Mouse (Mus musculus) hindbrain, embryonic 14.5 days (tissue): ENCODE results near the gene Ccnd3. TPM values are rescaled to one million over a fixed set of nuclear protein-coding genes. Genes with fewer than 3 reads are reported as not detected.

Source experiments
- ATAC-seq: fragments of 200-750 bp; cut with Nextera tagmentation; 2 replicates; pipeline ENCODE4 v1.8.0; 2017; ENCODE audit warnings: moderate number of reproducible peaks, mild to moderate bottlenecking, moderate TSS enrichment, moderate library complexity; ENCODE audit not compliant: low FRiP score
- DNase-seq: peaks from one replicate; pipeline ENCODE4 v3.0.0-alpha.2; 2015; ENCODE audit warnings: low spot score
- H3K27ac ChIP-seq: fragments of 300-500 bp; sonication (generic); 2 replicates; pipeline ENCODE4 v1.5.1; 2014; ENCODE audit warnings: mild to moderate bottlenecking, moderate library complexity
- H3K27me3 ChIP-seq: fragments of 300-500 bp; sonication (generic); 2 replicates; pipeline ENCODE4 v1.6.1; 2014; ENCODE audit warnings: mild to moderate bottlenecking, low read length, mixed read lengths; ENCODE audit not compliant: control insufficient read depth, insufficient read depth
- H3K36me3 ChIP-seq: fragments of 300-500 bp; sonication (generic); replicated peaks from 2 replicates; pipeline ENCODE4 v1.6.1; 2014; ENCODE audit not compliant: control insufficient read depth, insufficient read depth
- H3K4me1 ChIP-seq: fragments of 300-500 bp; sonication (generic); replicated peaks from 2 replicates; pipeline ENCODE4 v1.6.1; 2014; ENCODE audit warnings: antibody characterized with exemption, low read length, mixed read lengths; ENCODE audit not compliant: control insufficient read depth, insufficient read depth
- H3K4me2 ChIP-seq: fragments of 300-500 bp; sonication (generic); replicated peaks from 2 replicates; pipeline ENCODE4 v1.6.1; 2014; ENCODE audit warnings: mild to moderate bottlenecking, moderate library complexity
- H3K4me3 ChIP-seq: fragments of 300-500 bp; sonication (generic); replicated peaks from 2 replicates; pipeline ENCODE4 v1.5.1; 2014; ENCODE audit warnings: mild to moderate bottlenecking, low read length
- H3K9ac ChIP-seq: fragments of 300-500 bp; sonication (generic); 2 replicates; pipeline ENCODE4 v1.6.1; 2014
- H3K9me3 ChIP-seq: fragments of 300-500 bp; sonication (generic); 2 replicates; pipeline ENCODE4 v1.6.1; 2016; ENCODE audit warnings: low read length; ENCODE audit not compliant: control insufficient read depth
- WGBS: fragments of 180-500 bp; shearing (Covaris S2); extraction: QIAGEN DNeasy Blood & Tissue Kit; methylation state at CpG from one replicate; pipeline ENCODE4 v1.1.7; 2014; 5-methylcytosine and 5-hydroxymethylcytosine counted together
- polyA plus RNA-seq: library from polyadenylated mRNA; unstranded; fragments of >200 nt; fragmentation: Nextera tagmentation; extraction: Ambion mirVana; gene quantifications from 2 replicates; pipeline ENCODE4 v1.2.1, GENCODE M21; 2014

Ccnd3 gene
- polyA plus RNA-seq, 1 experiment from 2014 or later = 80.3 TPM

- Histone ChIP-seq H3K4me1 (peaks cover 13% of the 10 kb centered on the region), H3K36me3 (no peaks in the 10 kb centered on the region), H3K4me3 (no peak overlapping the region), H3K27me3 (no peaks in the 10 kb centered on the region), H3K9me3 (no peaks in the 10 kb centered on the region), H3K9ac (no peak overlapping the region), H3K27ac (0 out of 2 replicates have a peak overlapping the region, but pooled peaks have one; percentile 27), H3K4me2 (no peak overlapping the region)
- ATAC-seq (no peak), DNase-seq (no peak)
- 41% methylated on average over 8 of the region's 8 CpGs for WGBS
These were observed 13.4 kb downstream of the Ccnd3 start for GRCm38 (mm10) chr17:47518205-47518604.

GRCm38 (mm10) chr17:47521551-47522258, 16.9 kb downstream of the Ccnd3 start:
- Histone ChIP-seq H3K9me3 (no peaks in the 10 kb centered on the region), H3K9ac (peak overlapping the region; percentile 41; the same call in 1 of the 2 replicates), H3K27ac (peak overlapping the region; percentile 54), H3K4me1 (peaks cover 13% of the 10 kb centered on the region), H3K4me2 (peak overlapping the region; percentile 40), H3K27me3 (no peaks in the 10 kb centered on the region), H3K4me3 (no peak overlapping the region), H3K36me3 (no peaks in the 10 kb centered on the region)
- WGBS = 2% methylated on average over 17 of the region's 17 CpGs
- DNase-seq = peak; percentile 51
- ATAC-seq = peak; percentile 89

GRCm38 (mm10) chr17:47522536-47522935, 17.7 kb downstream of the Ccnd3 start:
- DNase-seq = no peak
- H3K36me3 ChIP-seq = no peaks in the 10 kb centered on the region
- H3K27ac ChIP-seq = peak overlapping the region; percentile 54
- H3K27me3 ChIP-seq = no peaks in the 10 kb centered on the region
- H3K4me2 ChIP-seq = no peak overlapping the region
- no peak overlapping the region for H3K4me3 ChIP-seq
- WGBS = 67% methylated on average over 4 of the region's 4 CpGs
- peaks cover 16% of the 10 kb centered on the region for H3K4me1 ChIP-seq
- no peak overlapping the region for H3K9ac ChIP-seq
- ATAC-seq = no peak
- no peaks in the 10 kb centered on the region for H3K9me3 ChIP-seq

GRCm38 (mm10) chr17:47523211-47523682, 18.4 kb downstream of the Ccnd3 start:
- no peak for ATAC-seq
- no peak for DNase-seq
- no peak overlapping the region for H3K27ac ChIP-seq

GRCm38 (mm10) chr17:47524055-47524454, 19.2 kb downstream of the Ccnd3 start:
- no peak overlapping the region for H3K4me2 ChIP-seq
- H3K27me3 ChIP-seq = no peaks in the 10 kb centered on the region
- H3K27ac ChIP-seq = no peak overlapping the region
- H3K4me1 ChIP-seq = peaks cover 22% of the 10 kb centered on the region
- 77% methylated on average over 8 of the region's 8 CpGs for WGBS
- DNase-seq = no peak
- no peaks in the 10 kb centered on the region for H3K36me3 ChIP-seq
- no peak for ATAC-seq
- H3K4me3 ChIP-seq = no peak overlapping the region
- H3K9ac ChIP-seq = no peak overlapping the region
- no peaks in the 10 kb centered on the region for H3K9me3 ChIP-seq

More at GRCm38 (mm10) chr17:47523211-47523682, 18.4 kb downstream of the Ccnd3 start:
- Histone ChIP-seq H3K9me3 (no peaks in the 10 kb centered on the region), H3K9ac (no peak overlapping the region), H3K36me3 (no peaks in the 10 kb centered on the region), H3K4me1 (peaks cover 22% of the 10 kb centered on the region), H3K4me2 (no peak overlapping the region), H3K4me3 (no peak overlapping the region), H3K27me3 (no peaks in the 10 kb centered on the region)
- WGBS = 69% methylated on average over 18 of the region's 18 CpGs

- no peak overlapping the region for H3K9ac ChIP-seq
- WGBS = 91% methylated on average over 6 of the region's 6 CpGs
- DNase-seq (no peak), ATAC-seq (no peak)
- no peak overlapping the region for H3K27ac ChIP-seq
- H3K36me3 ChIP-seq = no peaks in the 10 kb centered on the region
- no peaks in the 10 kb centered on the region for H3K9me3 ChIP-seq
- H3K27me3 ChIP-seq = no peaks in the 10 kb centered on the region
- H3K4me1 ChIP-seq = peaks cover 22% of the 10 kb centered on the region
- H3K4me2 ChIP-seq = no peak overlapping the region
- H3K4me3 ChIP-seq = no peak overlapping the region
These were observed 20.1 kb downstream of the Ccnd3 start for GRCm38 (mm10) chr17:47524991-47525390.

GRCm38 (mm10) chr17:47526856-47527520, 22.1 kb downstream of the Ccnd3 start:
- no peak for ATAC-seq
- no peaks in the 10 kb centered on the region for H3K27me3 ChIP-seq
- WGBS = 79% methylated on average over 17 of the region's 17 CpGs

GRCm38 (mm10) chr17:47527581-47528300, 22.9 kb downstream of the Ccnd3 start:
- H3K4me3 ChIP-seq = no peak overlapping the region
- no peak overlapping the region for H3K4me2 ChIP-seq
- H3K9me3 ChIP-seq = no peaks in the 10 kb centered on the region
- peaks cover 9% of the 10 kb centered on the region; the same call in 1 of the 2 replicates for H3K4me1 ChIP-seq
- no peaks in the 10 kb centered on the region for H3K36me3 ChIP-seq
- no peaks in the 10 kb centered on the region for H3K27me3 ChIP-seq
- 54% methylated on average over 10 of the region's 10 CpGs for WGBS
- no peak for DNase-seq
- peak overlapping the region; percentile 58 for H3K27ac ChIP-seq
- H3K9ac ChIP-seq = no peak overlapping the region
- peak; percentile 27; the same call in 1 of the 2 replicates for ATAC-seq

More at GRCm38 (mm10) chr17:47526856-47527520, 22.1 kb downstream of the Ccnd3 start:
- H3K36me3 ChIP-seq = no peaks in the 10 kb centered on the region
- no peak overlapping the region for H3K4me3 ChIP-seq
- no peak for DNase-seq
- H3K27ac ChIP-seq = peak overlapping the region; percentile 58; the same call in 1 of the 2 replicates
- no peak overlapping the region for H3K9ac ChIP-seq
- H3K4me1 ChIP-seq = peaks cover 14% of the 10 kb centered on the region; the same call in 1 of the 2 replicates
- H3K9me3 ChIP-seq = no peaks in the 10 kb centered on the region
- H3K4me2 ChIP-seq = no peak overlapping the region

- ATAC-seq (no peak), DNase-seq (no peak)
- H3K4me3 ChIP-seq = no peak overlapping the region
- no peaks in the 10 kb centered on the region for H3K27me3 ChIP-seq
- no peak overlapping the region for H3K27ac ChIP-seq
- H3K36me3 ChIP-seq = no peaks in the 10 kb centered on the region
- no peak overlapping the region for H3K9ac ChIP-seq
- WGBS = 53% methylated on average over 8 of the region's 8 CpGs
- H3K4me1 ChIP-seq = peaks cover 9% of the 10 kb centered on the region; the same call in 1 of the 2 replicates
- H3K4me2 ChIP-seq = no peak overlapping the region
- no peaks in the 10 kb centered on the region for H3K9me3 ChIP-seq
These were observed 24.1 kb downstream of the Ccnd3 start for GRCm38 (mm10) chr17:47528919-47529318.
